Mouse (Mus musculus): ENCODE measurements around the gene Nmrk2. TPM values are rescaled to one million over a fixed set of nuclear protein-coding genes. Genes with fewer than 3 reads are reported as not detected.

Gene Nmrk2
- polyA plus RNA-seq, 1 experiment: not detected

GRCm38 (mm10) chr10:81151261-81151660 lies 50.6 kb downstream of the Nmrk2 start:
- no peak overlapping the region for H3K4me3 ChIP-seq (ENCODE audit: insufficient read depth, low read length)
- no peak overlapping the region for H3K27ac ChIP-seq (ENCODE audit: insufficient read depth, low read length)
- TF ChIP-seq POLR2A (IDR thresholded peaks at IDR 0.05; ENCODE audit: low read depth, low read length) (no peak), CTCF (IDR thresholded peaks at IDR 0.05; ENCODE audit: borderline replicate concordance, insufficient read depth, low read length) (no peak)
- 0 out of 2 replicates have a peak, but pooled peaks cover 4% of the 10 kb centered on the region for H3K4me1 ChIP-seq (ENCODE audit: control insufficient read depth, insufficient read depth, low read length)

Other genes with a start within 250 kb of the Nmrk2 start
- 5.3 and 5.4 TPM in 2 replicates for gene Gng7, start 187.1 kb downstream of the Nmrk2 start, polyA plus RNA-seq (2011; ENCODE audit: insufficient read length, low read depth, missing spikeins)
- gene Diras1, start 176.4 kb downstream of the Nmrk2 start, polyA plus RNA-seq (2011; ENCODE audit: insufficient read length, low read depth, missing spikeins): not detected in 2 replicates
- gene Slc39a3, start 164.6 kb downstream of the Nmrk2 start, polyA plus RNA-seq (2011; ENCODE audit: insufficient read length, low read depth, missing spikeins): 11.9 and 13.1 TPM in 2 replicates
- gene Sgta, start 141.9 kb downstream of the Nmrk2 start, polyA plus RNA-seq (2011; ENCODE audit: insufficient read length, low read depth, missing spikeins): 85.2 and 90.7 TPM in 2 replicates
- 30.4 and 33.8 TPM in 2 replicates for gene Thop1, start 132.0 kb downstream of the Nmrk2 start, polyA plus RNA-seq (2011; ENCODE audit: insufficient read length, low read depth, missing spikeins)
- gene Creb3l3, start 103.2 kb downstream of the Nmrk2 start, polyA plus RNA-seq (2011; ENCODE audit: insufficient read length, low read depth, missing spikeins): 0.23 TPM in 1 of 2 replicates, not detected in the other
- 61.3 and 69.6 TPM in 2 replicates for gene Map2k2, start 96.1 kb downstream of the Nmrk2 start, polyA plus RNA-seq (2011; ENCODE audit: insufficient read length, low read depth, missing spikeins)
- gene Zbtb7a, start 66.8 kb downstream of the Nmrk2 start, polyA plus RNA-seq (2011; ENCODE audit: insufficient read length, low read depth, missing spikeins): 16.9 and 23.5 TPM in 2 replicates
- gene Pias4, start 34.1 kb downstream of the Nmrk2 start, polyA plus RNA-seq (2011; ENCODE audit: insufficient read length, low read depth, missing spikeins): 25.6 and 27.9 TPM in 2 replicates
- 1,643 and 1,827 TPM in 2 replicates for gene Eef2, start 25.4 kb downstream of the Nmrk2 start, polyA plus RNA-seq (2011; ENCODE audit: insufficient read length, low read depth, missing spikeins)
- gene Dapk3, start 19.0 kb downstream of the Nmrk2 start, polyA plus RNA-seq (2011; ENCODE audit: insufficient read length, low read depth, missing spikeins): 48.4 and 51.2 TPM in 2 replicates
- not detected in 2 replicates for gene 4930442H23Rik, start 18.2 kb downstream of the Nmrk2 start, polyA plus RNA-seq (2011; ENCODE audit: insufficient read length, low read depth, missing spikeins)
- gene Atcay, start 28.8 kb upstream of the Nmrk2 start, polyA plus RNA-seq (2011; ENCODE audit: insufficient read length, low read depth, missing spikeins): 0.47 and 0.67 TPM in 2 replicates
- gene Zfr2, start 31.1 kb upstream of the Nmrk2 start, polyA plus RNA-seq (2011; ENCODE audit: insufficient read length, low read depth, missing spikeins): 3.1 and 4.1 TPM in 2 replicates
- 0.90 and 1.2 TPM in 2 replicates for gene Matk, start 50.9 kb upstream of the Nmrk2 start, polyA plus RNA-seq (2011; ENCODE audit: insufficient read length, low read depth, missing spikeins)
- gene Mrpl54, start 64.9 kb upstream of the Nmrk2 start, polyA plus RNA-seq (2011; ENCODE audit: insufficient read length, low read depth, missing spikeins): 52.9 and 53.7 TPM in 2 replicates
- 43.2 and 44.8 TPM in 2 replicates for gene Apba3, start 64.9 kb upstream of the Nmrk2 start, polyA plus RNA-seq (2011; ENCODE audit: insufficient read length, low read depth, missing spikeins)
- gene Tjp3, start 89.5 kb upstream of the Nmrk2 start, polyA plus RNA-seq (2011; ENCODE audit: insufficient read length, low read depth, missing spikeins): not detected in 2 replicates
- 40.1 and 43.0 TPM in 2 replicates for gene Pip5k1c, start 90.9 kb upstream of the Nmrk2 start, polyA plus RNA-seq (2011; ENCODE audit: insufficient read length, low read depth, missing spikeins)
- gene Cactin, start 119.1 kb upstream of the Nmrk2 start, polyA plus RNA-seq (2011; ENCODE audit: insufficient read length, low read depth, missing spikeins): 20.0 and 20.1 TPM in 2 replicates
- 5.7 and 7.4 TPM in 2 replicates for gene Tbxa2r, start 126.7 kb upstream of the Nmrk2 start, polyA plus RNA-seq (2011; ENCODE audit: insufficient read length, low read depth, missing spikeins)
- gene Gipc3, start 141.2 kb upstream of the Nmrk2 start, polyA plus RNA-seq (2011; ENCODE audit: insufficient read length, low read depth, missing spikeins): 0.37 and 0.39 TPM in 2 replicates
- gene Hmg20b, start 148.4 kb upstream of the Nmrk2 start, polyA plus RNA-seq (2011; ENCODE audit: insufficient read length, low read depth, missing spikeins): 75.2 and 81.8 TPM in 2 replicates
- gene Mfsd12, start 155.4 kb upstream of the Nmrk2 start, polyA plus RNA-seq (2011; ENCODE audit: insufficient read length, low read depth, missing spikeins): 5.7 and 6.2 TPM in 2 replicates
- gene 4930404N11Rik, start 163.8 kb upstream of the Nmrk2 start, polyA plus RNA-seq (2011; ENCODE audit: insufficient read length, low read depth, missing spikeins): 0.61 TPM in 1 of 2 replicates, not detected in the other
- gene Fzr1, start 176.5 kb upstream of the Nmrk2 start, polyA plus RNA-seq (2011; ENCODE audit: insufficient read length, low read depth, missing spikeins): 26.4 and 26.7 TPM in 2 replicates
- 37.7 and 50.1 TPM in 2 replicates for gene Dohh, start 182.4 kb upstream of the Nmrk2 start, polyA plus RNA-seq (2011; ENCODE audit: insufficient read length, low read depth, missing spikeins)
- gene Gm48551, start 182.4 kb upstream of the Nmrk2 start, polyA plus RNA-seq (2011; ENCODE audit: insufficient read length, low read depth, missing spikeins): 1.4 TPM in 1 of 2 replicates, not detected in the other
- 1.1 TPM in 1 of 2 replicates, not detected in the other for gene Gm48552, start 187.0 kb upstream of the Nmrk2 start, polyA plus RNA-seq (2011; ENCODE audit: insufficient read length, low read depth, missing spikeins)
- 0.58 and 2.2 TPM in 2 replicates for gene Smim24, start 191.0 kb upstream of the Nmrk2 start, polyA plus RNA-seq (2011; ENCODE audit: insufficient read length, low read depth, missing spikeins)

Measured in embryonic fibroblast, embryonic 13.5 days (primary cell).